Mouse (Mus musculus): ENCODE measurements at regions not wholly inside any gene's neighbourhood (a gene's known extent, or its start where the extent isn't known, plus 50 kb on each side); places are given as distances from the start of the nearest gene placed in this dataset.

- no peak for DNase-seq (ENCODE audit: low spot score)
Observed at GRCm38 (mm10) chr13:51333481-51333880, 75.0 kb upstream of the S1pr3 start.

DNA sequence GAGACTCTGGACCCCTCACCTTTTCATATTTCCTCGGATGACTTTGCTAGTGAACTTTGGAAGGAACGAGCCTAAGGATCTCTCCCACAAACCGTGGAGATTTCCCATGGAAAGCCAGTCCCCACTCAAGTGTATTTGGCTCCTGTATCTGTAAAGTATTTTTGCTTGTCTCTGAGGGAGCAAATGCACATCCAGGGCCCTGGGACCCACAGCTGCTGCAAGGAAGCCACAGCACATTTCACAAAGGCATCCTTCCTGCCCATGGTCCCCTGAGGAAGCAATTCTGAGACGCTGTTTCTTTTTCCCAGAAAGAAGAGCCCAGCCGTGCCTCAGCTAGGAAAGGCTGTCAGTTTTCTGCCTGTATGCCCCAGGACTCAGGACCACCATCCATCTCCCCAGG, 71.7 kb upstream of the S1pr3 start:
- DNase-seq (ENCODE audit: low spot score) = no peak

- DNase-seq (ENCODE audit: low spot score) = no peak
Observed at GRCm38 (mm10) chr13:51337931-51338330, 70.5 kb upstream of the S1pr3 start.

- no peak for DNase-seq (ENCODE audit: low spot score)
Observed at GRCm38 (mm10) chr13:51345321-51345720, 63.1 kb upstream of the S1pr3 start.

DNA sequence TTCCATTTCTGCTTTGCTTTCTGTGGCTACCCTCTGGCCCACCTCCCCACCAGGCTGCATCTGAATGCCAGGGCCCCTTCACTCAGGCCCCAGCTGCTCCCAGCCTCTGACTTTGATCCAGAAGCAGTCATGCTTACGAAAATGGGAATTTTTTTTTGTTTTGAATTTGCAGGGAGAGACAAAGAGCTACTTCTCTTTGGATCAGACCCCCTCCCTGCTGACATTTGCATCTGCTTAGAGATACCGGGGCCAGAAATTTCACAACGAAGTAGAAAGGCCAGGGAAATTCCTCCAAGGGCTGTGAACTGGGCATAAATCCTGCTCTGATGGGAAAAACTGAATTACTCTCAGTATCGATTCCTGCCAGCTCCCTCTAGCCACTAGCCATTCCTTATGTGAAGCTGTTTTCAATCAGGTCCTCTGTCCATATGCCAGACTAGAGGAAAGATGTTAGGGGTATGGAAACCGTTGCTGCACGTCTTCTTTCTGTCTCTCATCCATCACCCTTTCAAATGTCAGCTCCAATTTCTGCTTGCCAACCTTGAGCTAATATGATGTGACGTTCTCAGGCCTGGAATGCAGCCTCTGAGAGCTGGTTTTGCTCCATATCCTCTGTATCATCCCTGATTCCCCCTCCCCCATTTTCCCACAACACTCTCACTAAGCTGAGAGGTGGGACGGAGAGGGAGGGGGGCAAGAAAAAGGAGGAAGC, 62.4 kb upstream of the S1pr3 start:
- DNase-seq (ENCODE audit: low spot score) = peak; percentile 46

GRCm38 (mm10) chr13:51348707-51349106, 59.7 kb upstream of the S1pr3 start:
- no peak for DNase-seq (ENCODE audit: low spot score)

DNA sequence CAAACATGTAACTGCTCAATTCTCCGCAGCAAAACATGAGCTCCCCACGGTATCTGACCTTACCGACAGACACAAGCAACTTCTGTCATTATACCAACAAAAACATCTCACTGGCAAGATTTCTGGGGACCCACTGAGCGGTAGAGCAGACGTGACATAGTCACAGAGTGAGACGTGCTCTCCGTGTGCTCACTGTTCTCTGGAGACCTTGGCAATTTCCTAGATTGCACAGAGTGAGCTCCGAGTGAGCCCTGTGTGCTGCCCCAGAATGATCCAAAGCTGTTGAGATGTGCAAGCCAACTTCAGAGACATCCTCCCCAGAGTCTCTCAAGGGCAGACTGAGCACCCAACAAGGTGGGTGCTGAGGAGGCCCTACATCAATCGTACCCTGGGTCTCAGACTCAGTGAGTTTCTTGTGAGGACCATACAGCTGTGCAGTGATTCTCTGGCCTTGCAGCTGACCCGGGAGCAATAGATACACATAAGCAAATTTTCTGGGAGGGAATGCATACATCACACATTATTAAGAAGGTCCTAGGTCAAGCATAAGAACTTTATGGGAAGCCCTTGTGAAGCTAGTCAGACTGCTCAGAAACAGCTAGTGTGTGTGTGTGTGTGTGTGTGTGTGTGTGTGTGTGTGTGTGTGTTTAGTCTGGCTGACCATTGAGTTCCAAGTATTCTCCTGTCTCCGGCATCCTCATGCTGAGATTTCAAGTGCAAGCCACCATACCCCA, 58.5 kb upstream of the S1pr3 start:
- DNase-seq (ENCODE audit: low spot score) = no peak

GRCm38 (mm10) chr13:51352874-51353273, 55.6 kb upstream of the S1pr3 start:
- no peak for DNase-seq (ENCODE audit: low spot score)

GRCm38 (mm10) chr13:51355507-51355906, 52.9 kb upstream of the S1pr3 start:
- DNase-seq (ENCODE audit: low spot score) = no peak

Measured in gastrocnemius, adult 18-20 months (tissue).